Mouse (Mus musculus) embryonic facial prominence, embryonic 12.5 days (tissue): Measurements from ENCODE around the gene Ldlr. TPM values are rescaled to one million over a fixed set of nuclear protein-coding genes. Genes with fewer than 3 reads are reported as not detected.
"Not testable (repeated sequence)": the region's sequence is repeated elsewhere in the genome, so short reads cannot be mapped to it uniquely, and the experiment has no call there.

Experiments
- ATAC-seq: fragments of 200-750 bp; cut with Nextera tagmentation; 2 replicates; pipeline ENCODE4 v1.8.0; 2017; ENCODE audit not compliant: insufficient number of reproducible peaks, insufficient read depth, low FRiP score, low TSS enrichment
- H3K27ac ChIP-seq: fragments of 300-500 bp; sonication (generic); 2 replicates; pipeline ENCODE4 v1.5.1; 2016; ENCODE audit warnings: mild to moderate bottlenecking
- H3K27me3 ChIP-seq: fragments of 300-500 bp; sonication (generic); 2 replicates; pipeline ENCODE4 v1.6.1; 2016; ENCODE audit warnings: mild to moderate bottlenecking, moderate library complexity
- H3K36me3 ChIP-seq: fragments of 300-500 bp; sonication (generic); 2 replicates; pipeline ENCODE4 v1.6.1; 2016; ENCODE audit warnings: mild to moderate bottlenecking
- H3K4me1 ChIP-seq: fragments of 300-500 bp; sonication (generic); 2 replicates; pipeline ENCODE4 v1.6.1; 2016
- H3K4me2 ChIP-seq: fragments of 300-500 bp; sonication (generic); replicated peaks from 2 replicates; pipeline ENCODE4 v1.6.1; 2016; ENCODE audit warnings: mild to moderate bottlenecking, moderate library complexity
- H3K4me3 ChIP-seq: fragments of 300-500 bp; sonication (generic); 2 replicates; pipeline ENCODE4 v1.5.1; 2016; ENCODE audit warnings: mild to moderate bottlenecking
- H3K9ac ChIP-seq: fragments of 300-500 bp; sonication (generic); 2 replicates; pipeline ENCODE4 v1.6.1; 2016; ENCODE audit warnings: mild to moderate bottlenecking, moderate library complexity
- H3K9me3 ChIP-seq: fragments of 300-500 bp; sonication (generic); 2 replicates; pipeline ENCODE4 v1.6.1; 2016; ENCODE audit warnings: mild to moderate bottlenecking, moderate library complexity
- WGBS: fragments of 180-500 bp; shearing (Covaris S2); methylation state at CpG from one replicate; pipeline ENCODE4 v1.1.7; 2016; 5-methylcytosine and 5-hydroxymethylcytosine counted together
- polyA plus RNA-seq: library from polyadenylated mRNA; unstranded; fragments of >200 nt; fragmentation: Nextera tagmentation; extraction: Ambion mirVana; gene quantifications from 2 replicates; pipeline ENCODE4 v1.2.1, GENCODE M21; 2016

Ldlr gene
- polyA plus RNA-seq, 1 experiment from 2014 or later, result 36.8 TPM

DNA sequence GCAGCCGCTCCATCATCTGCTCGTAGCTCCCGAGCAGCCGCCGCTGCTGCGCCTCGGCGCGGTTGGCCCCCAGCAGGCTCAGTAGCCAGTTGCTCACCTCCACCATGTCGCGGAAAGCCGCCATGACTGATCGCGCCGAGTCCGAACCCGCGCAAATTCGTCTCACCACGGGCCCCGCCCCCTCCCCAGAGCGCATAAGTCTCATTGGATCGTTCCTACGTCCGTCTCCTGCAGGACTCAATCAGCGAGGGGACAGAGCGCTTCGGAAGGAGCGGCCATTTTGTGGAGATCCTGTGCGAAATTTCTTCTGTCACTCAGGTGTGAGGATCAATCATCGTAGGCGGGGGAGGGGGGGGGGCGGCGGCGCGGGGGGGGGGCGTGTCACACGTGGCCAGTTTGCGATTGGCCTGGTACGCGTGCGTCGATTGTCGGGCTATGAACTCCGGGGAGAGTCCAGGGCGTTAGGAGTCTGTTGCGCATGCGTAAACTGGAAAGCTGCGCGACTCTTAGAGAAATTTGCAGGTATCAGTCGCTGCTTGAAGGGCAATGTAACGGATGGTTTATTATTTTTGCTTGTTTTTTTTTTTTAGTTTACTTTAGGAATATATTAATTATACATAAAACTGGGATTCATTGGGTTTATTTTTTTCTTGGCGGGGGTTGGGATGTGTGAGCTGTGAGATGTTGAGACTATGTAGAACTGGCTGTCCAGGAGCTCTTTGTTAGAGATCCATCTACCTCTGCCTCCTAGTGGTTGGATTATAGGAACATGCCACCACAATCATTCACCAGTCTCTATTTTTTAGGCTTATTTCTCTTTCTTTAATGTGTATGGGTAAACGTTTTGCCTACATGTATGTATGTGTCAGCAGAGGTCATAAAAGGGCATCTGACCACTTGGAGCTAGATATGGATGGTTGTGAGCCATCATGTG, 37.1 kb downstream of the Ldlr start, which contains the start of gene Spc24:
TSS of gene Spc24 (minus strand) at position 149 of the 934 bp plus-strand sequence.
- Histone ChIP-seq H3K36me3 (peaks cover 21% of the 10 kb centered on the region), H3K4me1 (peaks cover 11% of the 10 kb centered on the region), H3K9ac (peak within 1 kb of the TSS; percentile 79), H3K27ac (peak within 1 kb of the TSS; percentile 75), H3K27me3 (no peaks in the 10 kb centered on the region), H3K4me2 (peak within 1 kb of the TSS; percentile 59), H3K9me3 (no peaks in the 10 kb centered on the region), H3K4me3 (peak within 1 kb of the TSS; percentile 80)
- peak; percentile 93 for ATAC-seq
- under 1% methylated on average over 53 of the region's 54 CpGs for WGBS

DNA sequence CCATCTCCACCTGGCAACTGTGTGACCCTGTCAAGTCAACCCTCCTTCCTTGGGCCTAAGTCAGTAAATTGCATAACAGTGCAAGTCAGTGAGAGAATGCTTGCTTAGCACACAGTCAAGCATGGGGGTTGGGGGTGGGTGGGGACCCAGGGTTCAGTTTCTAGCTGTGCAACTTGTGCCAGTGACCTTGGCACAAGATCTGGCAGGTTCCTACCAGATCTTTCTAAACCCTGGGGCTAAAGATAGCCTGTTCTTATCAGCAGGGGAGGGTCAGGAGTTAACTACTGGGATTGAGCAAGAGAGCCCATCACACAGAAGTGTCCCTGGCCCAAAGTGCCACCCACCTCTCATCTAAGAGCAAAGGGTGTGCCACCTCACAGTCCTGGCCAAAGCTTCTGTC, 38.9 kb downstream of the Ldlr start:
- ATAC-seq, result no peak
- Histone ChIP-seq H3K27ac (no peak overlapping the region), H3K9ac (no peak overlapping the region), H3K36me3 (peaks cover 6% of the 10 kb centered on the region), H3K4me1 (peaks cover 18% of the 10 kb centered on the region), H3K4me2 (no peak overlapping the region), H3K4me3 (no peak overlapping the region), H3K27me3 (no peaks in the 10 kb centered on the region), H3K9me3 (no peaks in the 10 kb centered on the region)

DNA sequence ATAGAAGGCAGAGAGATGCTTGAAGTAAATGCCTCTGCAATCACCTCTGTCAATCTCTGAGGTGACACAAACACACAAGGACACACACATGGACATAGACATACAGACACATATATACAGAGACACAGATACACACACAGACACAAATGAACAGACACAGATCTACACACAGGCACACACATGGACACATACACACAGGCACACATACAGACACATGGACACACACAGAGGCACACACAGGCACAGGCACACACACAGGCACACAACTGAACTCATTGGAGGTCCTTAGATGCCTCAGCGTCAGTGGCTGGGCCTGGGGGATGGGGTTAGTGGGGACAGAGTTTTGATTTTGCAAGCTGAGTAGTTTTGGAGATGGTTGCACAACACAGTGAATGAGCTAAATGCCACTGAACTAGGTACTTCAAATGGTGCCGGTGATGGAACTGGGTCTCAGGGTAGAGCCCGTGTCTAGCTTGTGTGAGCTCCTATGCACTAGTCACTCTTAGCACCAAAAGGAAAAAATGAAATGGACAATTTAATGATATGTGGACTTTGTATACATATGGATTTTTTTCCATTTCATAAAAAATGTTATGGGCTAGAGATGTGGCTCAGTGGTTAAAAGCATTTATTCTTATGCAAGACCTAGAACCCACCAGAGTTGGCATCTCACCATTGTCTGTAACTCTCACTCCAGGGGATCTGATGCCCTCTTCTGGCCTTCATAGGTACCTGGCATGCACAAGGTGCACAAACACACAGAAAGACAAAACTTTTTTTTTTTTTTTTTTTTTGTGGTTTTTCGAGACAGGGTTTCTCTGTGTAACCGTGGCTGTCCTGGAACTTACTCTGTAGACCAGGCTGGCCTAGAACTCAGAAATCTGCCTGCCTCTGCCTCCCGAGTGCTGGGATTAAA, 41.1 kb downstream of the Ldlr start:
- Histone ChIP-seq H3K9me3 (no peaks in the 10 kb centered on the region), H3K27ac (no peak overlapping the region), H3K9ac (no peak overlapping the region), H3K4me1 (peaks cover 28% of the 10 kb centered on the region), H3K36me3 (peaks cover 7% of the 10 kb centered on the region; the same call in 1 of the 2 replicates), H3K4me2 (no peak overlapping the region), H3K4me3 (no peak overlapping the region), H3K27me3 (no peaks in the 10 kb centered on the region)
- WGBS, result 94% methylated on average over 6 of the region's 6 CpGs
- ATAC-seq, result no peak

DNA sequence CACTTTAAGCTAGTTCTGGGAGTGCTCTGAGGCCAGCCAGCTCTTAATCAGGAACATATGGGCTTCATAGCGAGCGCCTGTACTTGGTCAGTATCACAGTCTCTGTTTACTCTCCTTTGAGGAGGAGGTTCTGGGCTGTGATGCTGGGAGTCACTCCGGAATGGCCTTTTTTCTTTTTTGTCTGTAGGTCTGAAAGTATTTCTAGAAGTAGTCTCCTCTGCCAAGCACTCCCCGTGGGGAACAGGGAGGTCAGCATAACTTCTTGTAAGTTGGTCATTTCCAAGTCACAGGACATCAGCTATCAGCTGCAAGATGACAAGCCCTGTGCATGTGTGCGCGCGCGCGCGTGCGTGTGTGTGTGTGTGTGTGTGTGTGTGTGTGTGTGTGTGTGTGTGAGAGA, 44.6 kb downstream of the Ldlr start:
- Histone ChIP-seq H3K9ac (no peak overlapping the region), H3K4me1 (peaks cover 32% of the 10 kb centered on the region), H3K27me3 (no peaks in the 10 kb centered on the region), H3K4me3 (no peak overlapping the region), H3K4me2 (peak overlapping the region; percentile 31; the same call in 1 of the 2 replicates), H3K9me3 (no peaks in the 10 kb centered on the region), H3K27ac (peak overlapping the region; percentile 90), H3K36me3 (peaks cover 36% of the 10 kb centered on the region)
- peak; percentile 73; the same call in 1 of the 2 replicates for ATAC-seq
- 46% methylated on average over 11 of the region's 11 CpGs for WGBS

DNA sequence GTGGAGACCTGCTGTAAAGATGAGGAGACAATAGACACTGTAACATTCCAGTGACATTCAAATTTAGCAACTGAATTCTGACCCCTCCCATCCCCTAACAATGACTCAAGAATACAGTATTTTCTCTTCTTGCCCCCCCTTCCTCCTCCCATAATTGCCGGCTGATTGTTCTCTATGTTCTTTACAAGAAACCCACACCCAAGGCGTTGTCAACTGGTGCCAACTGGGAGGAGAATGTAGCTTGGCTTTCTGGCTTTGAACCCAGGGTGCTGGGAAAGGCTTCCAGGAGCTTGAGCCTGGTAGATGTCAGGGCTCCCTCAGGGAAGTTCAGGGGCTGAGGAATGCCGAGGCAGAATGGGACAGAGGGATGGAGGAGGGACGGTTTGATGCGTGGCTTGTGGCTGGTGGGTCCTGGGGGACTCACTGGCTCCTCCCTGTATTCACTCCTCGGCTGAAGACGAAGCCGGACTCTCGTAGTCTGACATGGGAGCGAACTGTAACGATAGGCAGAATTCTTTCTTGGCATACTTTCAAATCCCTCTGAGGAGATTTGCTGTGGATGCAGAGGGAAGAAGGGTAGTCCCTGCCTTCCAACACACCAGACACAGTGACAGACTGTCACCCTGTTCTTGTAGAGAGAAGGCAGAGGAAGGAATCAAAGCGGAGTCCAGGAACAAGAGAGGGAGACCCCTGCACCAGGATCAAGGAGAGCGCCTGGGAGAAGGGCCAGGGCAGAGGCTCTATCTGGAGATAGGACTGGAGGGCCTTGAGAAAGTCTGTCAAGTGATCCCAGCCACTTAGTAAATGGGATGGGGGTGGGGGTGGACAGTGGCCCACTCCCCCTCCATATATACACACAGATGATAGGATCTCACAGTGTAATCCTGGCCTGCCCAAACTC, 45.5 kb downstream of the Ldlr start:
- H3K4me3 ChIP-seq, result no peak overlapping the region
- H3K9me3 ChIP-seq, result no peaks in the 10 kb centered on the region
- no peak; the same call in 1 of the 2 replicates for ATAC-seq
- peaks cover 32% of the 10 kb centered on the region for H3K4me1 ChIP-seq
- 26% methylated on average over 13 of the region's 13 CpGs for WGBS
- H3K4me2 ChIP-seq, result peak overlapping the region; percentile 31; the same call in 1 of the 2 replicates
- peak overlapping the region; percentile 36; the same call in 1 of the 2 replicates for H3K9ac ChIP-seq
- peaks cover 42% of the 10 kb centered on the region for H3K36me3 ChIP-seq
- H3K27me3 ChIP-seq, result no peaks in the 10 kb centered on the region
- peak overlapping the region; percentile 90 for H3K27ac ChIP-seq

DNA sequence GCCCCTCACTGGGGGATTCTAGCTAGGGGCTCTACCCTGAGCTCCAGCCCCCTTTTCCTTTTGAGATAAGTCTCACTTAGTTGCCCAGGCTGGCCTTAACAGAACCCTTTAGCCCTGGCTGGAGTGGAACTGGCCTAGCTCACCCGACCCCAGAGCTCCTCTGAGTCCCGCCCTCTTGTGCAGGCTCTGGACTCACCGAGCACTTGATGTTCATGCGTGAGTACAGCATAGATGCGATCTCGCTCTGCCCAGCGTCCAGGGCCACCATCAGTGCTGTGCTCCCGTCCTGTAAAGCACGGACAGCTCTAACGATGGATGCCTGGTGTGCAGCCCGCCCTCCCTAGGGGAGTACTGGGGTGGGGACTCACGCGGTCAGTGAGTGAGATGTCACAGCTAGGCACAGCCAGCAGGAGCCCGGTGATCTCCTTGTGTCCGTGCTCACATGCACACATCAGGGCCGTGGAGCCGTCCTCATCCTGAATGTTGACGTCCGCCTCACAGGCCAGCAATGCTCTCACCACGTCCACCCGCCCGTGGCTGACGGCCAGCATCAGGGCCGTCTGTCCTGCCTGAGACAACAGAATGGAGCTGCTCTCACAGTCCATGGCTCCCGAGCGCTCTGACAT, 46.4 kb downstream of the Ldlr start:
- Histone ChIP-seq H3K9ac (0 out of 2 replicates have a peak overlapping the region, but pooled peaks have one; percentile 2), H3K4me2 (no peak overlapping the region), H3K4me1 (peaks cover 32% of the 10 kb centered on the region), H3K27ac (peak overlapping the region; percentile 90), H3K27me3 (no peaks in the 10 kb centered on the region), H3K9me3 (no peaks in the 10 kb centered on the region), H3K36me3 (peaks cover 52% of the 10 kb centered on the region), H3K4me3 (no peak overlapping the region)
- peak; percentile 45; the same call in 1 of the 2 replicates for ATAC-seq
- 77% methylated on average over 26 of the region's 26 CpGs for whole genome bisulfite sequencing

DNA sequence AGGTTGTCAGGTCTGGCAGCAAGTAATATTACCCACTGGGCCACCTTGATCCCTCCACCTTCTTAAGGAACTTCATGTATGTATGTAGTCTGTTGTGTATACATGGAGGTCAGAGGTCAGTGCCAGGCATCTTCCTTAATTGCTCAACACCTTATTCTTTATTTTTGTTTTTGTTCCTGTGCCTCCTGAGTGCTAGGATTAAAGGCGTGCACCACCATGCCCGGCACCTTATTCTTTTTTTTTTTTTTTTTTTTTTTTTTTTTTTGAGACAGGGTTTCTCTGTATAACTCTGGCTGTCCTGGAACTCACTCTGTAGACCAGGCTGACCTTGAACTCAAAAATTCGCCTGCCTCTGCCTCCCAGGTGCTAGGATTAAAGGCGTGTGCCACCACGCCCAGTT, 50.1 kb downstream of the Ldlr start:
- Histone ChIP-seq H3K4me1 (peaks cover 15% of the 10 kb centered on the region), H3K36me3 (peaks cover 80% of the 10 kb centered on the region)
- 74% methylated on average over 5 of the region's 5 CpGs for WGBS
- not testable (repeated sequence) for H3K9ac ChIP-seq, H3K27ac ChIP-seq, H3K4me3 ChIP-seq, H3K27me3 ChIP-seq, ATAC-seq, H3K9me3 ChIP-seq, H3K4me2 ChIP-seq

DNA sequence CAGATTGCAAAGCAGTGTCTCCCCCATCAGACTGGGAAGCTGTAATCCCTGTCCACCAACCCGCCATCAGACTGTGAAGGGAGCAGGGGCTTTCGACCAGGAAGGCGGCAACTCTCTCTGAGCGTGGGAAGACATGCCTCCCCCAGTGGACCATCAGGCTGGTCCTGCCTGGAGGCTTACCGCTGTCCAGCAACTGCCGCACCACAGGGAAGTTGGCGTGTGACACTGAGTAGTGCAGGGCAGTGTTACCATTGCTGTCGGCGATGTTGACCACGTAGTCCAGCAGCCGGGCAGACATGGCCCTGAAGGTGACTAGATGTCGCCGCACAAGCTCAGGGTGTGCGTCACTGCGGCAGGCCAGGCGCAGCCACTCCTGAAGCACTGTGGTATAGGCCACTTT, 51.1 kb downstream of the Ldlr start:
- Histone ChIP-seq H3K27me3 (no peaks in the 10 kb centered on the region), H3K4me2 (no peak overlapping the region), H3K4me3 (no peak overlapping the region), H3K4me1 (peaks cover 5% of the 10 kb centered on the region), H3K9ac (no peak overlapping the region), H3K9me3 (no peaks in the 10 kb centered on the region), H3K36me3 (peaks cover 86% of the 10 kb centered on the region), H3K27ac (no peak overlapping the region)
- ATAC-seq, result no peak
- 87% methylated on average over 16 of the region's 16 CpGs for whole genome bisulfite sequencing

DNA sequence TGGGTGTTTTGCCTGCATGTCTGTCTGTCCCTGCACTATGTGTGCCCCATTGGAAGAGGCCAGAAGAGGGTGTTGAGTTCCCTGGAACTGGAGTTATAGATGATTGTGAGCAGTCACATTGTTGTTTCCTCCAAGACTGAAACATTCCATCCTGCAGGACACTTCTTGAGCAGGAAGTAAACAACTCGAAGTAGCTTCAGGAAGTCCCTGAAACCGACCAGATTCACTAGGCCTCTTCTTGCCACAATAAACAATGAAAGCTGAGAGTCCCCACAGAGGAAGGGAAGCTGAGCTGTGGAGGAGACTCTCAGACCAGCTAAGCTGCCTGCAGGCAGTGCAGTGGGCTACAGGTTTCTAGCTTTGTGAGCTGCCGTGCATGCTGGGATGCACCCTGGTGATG, 54.4 kb downstream of the Ldlr start:
- no peak for ATAC-seq
- H3K27ac ChIP-seq, result no peak overlapping the region
- no peaks in the 10 kb centered on the region for H3K27me3 ChIP-seq
- H3K9me3 ChIP-seq, result no peaks in the 10 kb centered on the region
- H3K4me2 ChIP-seq, result no peak overlapping the region
- H3K9ac ChIP-seq, result no peak overlapping the region
- 83% methylated on average over 3 of the region's 3 CpGs for WGBS
- peaks cover 87% of the 10 kb centered on the region for H3K36me3 ChIP-seq
- no peaks in the 10 kb centered on the region; the same call in 1 of the 2 replicates for H3K4me1 ChIP-seq
- no peak overlapping the region for H3K4me3 ChIP-seq

DNA sequence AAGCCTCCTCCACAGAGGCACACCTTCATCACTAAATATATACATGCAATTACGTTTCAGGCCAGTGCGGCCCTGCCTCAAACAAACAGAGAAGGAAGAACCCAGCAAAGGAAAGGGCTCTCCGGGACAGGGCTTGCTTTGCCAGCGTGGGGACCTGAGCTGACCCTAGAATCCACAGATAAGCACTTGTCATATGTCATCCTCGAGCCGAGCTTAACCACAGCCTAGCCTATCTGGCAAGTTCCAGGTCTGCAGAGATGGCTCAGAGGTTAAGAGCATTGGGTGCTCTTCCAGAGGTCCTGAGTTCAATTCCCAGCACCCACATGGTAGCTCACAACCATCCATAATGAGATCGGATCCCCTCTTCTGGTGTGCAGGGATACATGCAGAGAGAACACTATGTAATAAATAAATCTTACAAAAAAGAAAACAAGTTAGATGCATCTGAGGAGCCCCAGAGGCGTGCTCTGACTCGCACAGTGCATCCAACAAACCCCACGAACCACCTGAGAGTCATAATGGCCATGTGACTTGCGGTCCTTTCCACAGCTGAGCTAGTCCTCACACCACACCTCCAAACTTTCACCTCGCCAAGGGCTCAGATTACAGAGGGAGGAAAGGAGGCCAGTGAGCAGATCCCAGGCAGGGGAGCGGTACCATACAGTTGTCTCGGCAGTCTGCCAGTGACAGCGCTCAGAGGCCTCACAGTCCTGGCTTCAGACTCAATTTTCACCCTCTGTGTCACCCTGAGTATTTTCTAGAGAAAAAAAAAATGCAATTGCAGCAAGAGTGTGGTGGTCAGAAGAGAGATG, 58.6 kb downstream of the Ldlr start:
- Histone ChIP-seq H3K36me3 (peaks cover 83% of the 10 kb centered on the region), H3K27me3 (no peaks in the 10 kb centered on the region), H3K4me2 (no peak overlapping the region), H3K4me3 (no peak overlapping the region), H3K27ac (0 out of 2 replicates have a peak overlapping the region, but pooled peaks have one; percentile 23), H3K9me3 (no peaks in the 10 kb centered on the region), H3K9ac (no peak overlapping the region), H3K4me1 (no peaks in the 10 kb centered on the region; the same call in 1 of the 2 replicates)
- WGBS, result 75% methylated on average over 15 of the region's 15 CpGs
- ATAC-seq, result 0 out of 2 replicates have a peak, but pooled peaks have one; percentile 8
